Mouse (Mus musculus): ENCODE data around the gene Fam193a. TPM values are rescaled to one million over a fixed set of nuclear protein-coding genes. Genes with fewer than 3 reads are reported as not detected.

Fam193a gene
- total RNA-seq (2023) = 96.9 TPM

GRCm38 (mm10) chr5:34369341-34370021 lies at the start of gene Fam193a:
Gene Fam193a, plus strand, starts transcription at chr5:34369933.

GRCm38 (mm10) chr5:34336097-34336774 lies 33.5 kb upstream of the Fam193a start, which contains the start of gene Rnf4:
Gene Rnf4, plus strand, starts transcription at chr5:34336289.

GRCm38 (mm10) chr5:34513466-34514217 lies 143.9 kb downstream of the Fam193a start, which contains the start of gene Tnip2:
Gene Tnip2, minus strand, starts transcription at chr5:34513991.

GRCm38 (mm10) chr5:34525663-34526476 lies 156.1 kb downstream of the Fam193a start, which contains the start of gene Sh3bp2:
Gene Sh3bp2, plus strand, starts transcription at chr5:34525838.

Other genes with a start within 250 kb of the Fam193a start
- gene Poln, start 200.5 kb upstream of the Fam193a start, total RNA-seq (2023) = 1.3 TPM
- 48.4 TPM for gene Haus3, start 200.4 kb upstream of the Fam193a start, total RNA-seq (2023)
- 117 TPM for gene Mxd4, start 182.2 kb upstream of the Fam193a start, total RNA-seq (2023)
- gene Zfyve28, start 81.5 kb upstream of the Fam193a start, total RNA-seq (2023) = 4.0 TPM
- not detected for gene Cfap99, start 81.3 kb upstream of the Fam193a start, total RNA-seq (2023)
- 254 TPM for gene Rnf4, start 33.6 kb upstream of the Fam193a start, total RNA-seq (2023)
- gene Tnip2, start 144.1 kb downstream of the Fam193a start, total RNA-seq (2023) = 29.1 TPM
- 9.9 TPM for gene Sh3bp2, start 155.9 kb downstream of the Fam193a start, total RNA-seq (2023)
- gene Add1, start 203.7 kb downstream of the Fam193a start, total RNA-seq (2023) = 330 TPM